Mouse (Mus musculus): ENCODE data around the gene Mks1. TPM values are rescaled to one million over a fixed set of nuclear protein-coding genes. Genes with fewer than 3 reads are reported as not detected.
A peak's percentile ranks its signal among the peaks of the same experiment; 100 is the strongest.

The Mks1 gene
- 13.2 and 16.2 TPM in 2 replicates for polyA plus RNA-seq (2014; fragmentation: Nextera tagmentation; extraction: Ambion mirVana)

GRCm38 (mm10) chr11:87852690-87853596 lies at the start of gene Mks1:
Mks1 (plus strand) TSS chr11:87853215.
- peak; percentile 91 for ATAC-seq (ENCODE audit: low FRiP score)
- Histone ChIP-seq H3K4me2 (replicated peaks; ENCODE audit: low read depth, low read length) (peak within 1 kb of the TSS; percentile 62), H3K9ac (ENCODE audit: low read depth, low read length) (peak within 1 kb of the TSS; percentile 70), H3K9me3 (ENCODE audit: control insufficient read depth, low read length) (no peaks in the 10 kb centered on the region), H3K4me3 (ENCODE audit: low read depth, low read length) (peak within 1 kb of the TSS; percentile 57), H3K27me3 (ENCODE audit: control insufficient read depth, insufficient read depth, low read length) (no peaks in the 10 kb centered on the region), H3K36me3 (ENCODE audit: control insufficient read depth, insufficient read depth, low read length) (no peaks in the 10 kb centered on the region; the same call in 1 of the 2 replicates), H3K4me1 (replicated peaks; ENCODE audit: control insufficient read depth, insufficient read depth, low read length) (no peaks in the 10 kb centered on the region), H3K27ac (ENCODE audit: low read depth, low read length) (peak within 1 kb of the TSS; percentile 39; the same call in 1 of the 2 replicates)
- WGBS = 6% methylated on average over 40 of the region's 40 CpGs
- DNase-seq (ENCODE audit: low spot score) = peak; percentile 98

- H3K9me3 ChIP-seq (ENCODE audit: control insufficient read depth, low read length) = no peaks in the 10 kb centered on the region
- H3K4me2 ChIP-seq (replicated peaks; ENCODE audit: low read depth, low read length) = no peak overlapping the region
- H3K4me1 ChIP-seq (replicated peaks; ENCODE audit: control insufficient read depth, insufficient read depth, low read length) = no peaks in the 10 kb centered on the region
- no peak overlapping the region for H3K27ac ChIP-seq (ENCODE audit: low read depth, low read length)
- no peak for ATAC-seq (ENCODE audit: low FRiP score)
- peak; percentile 31 for DNase-seq (ENCODE audit: low spot score)
- no peaks in the 10 kb centered on the region for H3K27me3 ChIP-seq (ENCODE audit: control insufficient read depth, insufficient read depth, low read length)
- no peak overlapping the region for H3K4me3 ChIP-seq (ENCODE audit: low read depth, low read length)
- 65% methylated on average over 1 of the region's 1 CpGs for WGBS
- H3K9ac ChIP-seq (ENCODE audit: low read depth, low read length) = no peak overlapping the region
- no peaks in the 10 kb centered on the region for H3K36me3 ChIP-seq (ENCODE audit: control insufficient read depth, insufficient read depth, low read length)
These were observed 47.6 kb upstream of the Mks1 start for GRCm38 (mm10) chr11:87805448-87805847.

GRCm38 (mm10) chr11:87807433-87807832 lies 45.6 kb upstream of the Mks1 start:
- no peaks in the 10 kb centered on the region for H3K9me3 ChIP-seq (ENCODE audit: control insufficient read depth, low read length)
- H3K9ac ChIP-seq (ENCODE audit: low read depth, low read length) = no peak overlapping the region
- H3K27ac ChIP-seq (ENCODE audit: low read depth, low read length) = no peak overlapping the region
- H3K27me3 ChIP-seq (ENCODE audit: control insufficient read depth, insufficient read depth, low read length) = no peaks in the 10 kb centered on the region
- no peak overlapping the region for H3K4me2 ChIP-seq (replicated peaks; ENCODE audit: low read depth, low read length)
- no peak overlapping the region for H3K4me3 ChIP-seq (ENCODE audit: low read depth, low read length)
- WGBS = 83% methylated on average over 6 of the region's 6 CpGs
- ATAC-seq (ENCODE audit: low FRiP score) = no peak
- H3K36me3 ChIP-seq (ENCODE audit: control insufficient read depth, insufficient read depth, low read length) = no peaks in the 10 kb centered on the region
- DNase-seq (ENCODE audit: low spot score) = no peak
- peaks cover 2% of the 10 kb centered on the region; the same call in 1 of the 2 replicates for H3K4me1 ChIP-seq (replicated peaks; ENCODE audit: control insufficient read depth, insufficient read depth, low read length)

- no peak overlapping the region for H3K27ac ChIP-seq (ENCODE audit: low read depth, low read length)
- DNase-seq (ENCODE audit: low spot score) (no peak), ATAC-seq (ENCODE audit: low FRiP score) (no peak)
- WGBS = 88% methylated on average over 7 of the region's 7 CpGs
- no peaks in the 10 kb centered on the region for H3K36me3 ChIP-seq (ENCODE audit: control insufficient read depth, insufficient read depth, low read length)
- no peaks in the 10 kb centered on the region for H3K9me3 ChIP-seq (ENCODE audit: control insufficient read depth, low read length)
- H3K4me2 ChIP-seq (replicated peaks; ENCODE audit: low read depth, low read length) = no peak overlapping the region
- H3K4me1 ChIP-seq (replicated peaks; ENCODE audit: control insufficient read depth, insufficient read depth, low read length) = peaks cover 2% of the 10 kb centered on the region; the same call in 1 of the 2 replicates
- no peak overlapping the region for H3K4me3 ChIP-seq (ENCODE audit: low read depth, low read length)
- no peaks in the 10 kb centered on the region for H3K27me3 ChIP-seq (ENCODE audit: control insufficient read depth, insufficient read depth, low read length)
- no peak overlapping the region for H3K9ac ChIP-seq (ENCODE audit: low read depth, low read length)
These were observed 44.8 kb upstream of the Mks1 start for GRCm38 (mm10) chr11:87808236-87808635.

GRCm38 (mm10) chr11:87811396-87811795 lies 41.6 kb upstream of the Mks1 start:
- no peak overlapping the region for H3K4me2 ChIP-seq (replicated peaks; ENCODE audit: low read depth, low read length)
- H3K4me3 ChIP-seq (ENCODE audit: low read depth, low read length) = no peak overlapping the region
- no peak overlapping the region for H3K27ac ChIP-seq (ENCODE audit: low read depth, low read length)
- H3K4me1 ChIP-seq (replicated peaks; ENCODE audit: control insufficient read depth, insufficient read depth, low read length) = peaks cover 2% of the 10 kb centered on the region; the same call in 1 of the 2 replicates
- DNase-seq (ENCODE audit: low spot score) = no peak
- H3K9me3 ChIP-seq (ENCODE audit: control insufficient read depth, low read length) = no peaks in the 10 kb centered on the region
- ATAC-seq (ENCODE audit: low FRiP score) = no peak
- 56% methylated on average over 4 of the region's 4 CpGs for WGBS
- H3K27me3 ChIP-seq (ENCODE audit: control insufficient read depth, insufficient read depth, low read length) = no peaks in the 10 kb centered on the region
- H3K36me3 ChIP-seq (ENCODE audit: control insufficient read depth, insufficient read depth, low read length) = no peaks in the 10 kb centered on the region
- H3K9ac ChIP-seq (ENCODE audit: low read depth, low read length) = no peak overlapping the region

- no peak overlapping the region for H3K4me2 ChIP-seq (replicated peaks; ENCODE audit: low read depth, low read length)
- no peak for ATAC-seq (ENCODE audit: low FRiP score)
- no peaks in the 10 kb centered on the region for H3K9me3 ChIP-seq (ENCODE audit: control insufficient read depth, low read length)
- no peak for DNase-seq (ENCODE audit: low spot score)
- H3K27ac ChIP-seq (ENCODE audit: low read depth, low read length) = no peak overlapping the region
- H3K4me1 ChIP-seq (replicated peaks; ENCODE audit: control insufficient read depth, insufficient read depth, low read length) = peaks cover 2% of the 10 kb centered on the region; the same call in 1 of the 2 replicates
- no peaks in the 10 kb centered on the region for H3K27me3 ChIP-seq (ENCODE audit: control insufficient read depth, insufficient read depth, low read length)
- no peaks in the 10 kb centered on the region for H3K36me3 ChIP-seq (ENCODE audit: control insufficient read depth, insufficient read depth, low read length)
- no peak overlapping the region for H3K9ac ChIP-seq (ENCODE audit: low read depth, low read length)
- H3K4me3 ChIP-seq (ENCODE audit: low read depth, low read length) = no peak overlapping the region
- 73% methylated on average over 8 of the region's 8 CpGs for WGBS
These were observed 38.2 kb upstream of the Mks1 start for GRCm38 (mm10) chr11:87814831-87815230.

GRCm38 (mm10) chr11:87816707-87817442 lies 36.1 kb upstream of the Mks1 start:
- H3K4me1 ChIP-seq (replicated peaks; ENCODE audit: control insufficient read depth, insufficient read depth, low read length) = no peaks in the 10 kb centered on the region
- peak overlapping the region; percentile 75 for H3K4me2 ChIP-seq (replicated peaks; ENCODE audit: low read depth, low read length)
- no peaks in the 10 kb centered on the region for H3K9me3 ChIP-seq (ENCODE audit: control insufficient read depth, low read length)
- 4% methylated on average over 29 of the region's 31 CpGs for WGBS
- peak; percentile 90 for ATAC-seq (ENCODE audit: low FRiP score)
- peak overlapping the region; percentile 31 for H3K4me3 ChIP-seq (ENCODE audit: low read depth, low read length)
- DNase-seq (ENCODE audit: low spot score) = peak; percentile 81
- no peaks in the 10 kb centered on the region for H3K27me3 ChIP-seq (ENCODE audit: control insufficient read depth, insufficient read depth, low read length)
- H3K27ac ChIP-seq (ENCODE audit: low read depth, low read length) = peak overlapping the region; percentile 48
- H3K9ac ChIP-seq (ENCODE audit: low read depth, low read length) = peak overlapping the region; percentile 44; the same call in 1 of the 2 replicates
- H3K36me3 ChIP-seq (ENCODE audit: control insufficient read depth, insufficient read depth, low read length) = no peaks in the 10 kb centered on the region

- DNase-seq (ENCODE audit: low spot score) = no peak
- Histone ChIP-seq H3K27ac (ENCODE audit: low read depth, low read length) (no peak overlapping the region; the same call in 1 of the 2 replicates), H3K9ac (ENCODE audit: low read depth, low read length) (peak overlapping the region; percentile 44; the same call in 1 of the 2 replicates), H3K4me3 (ENCODE audit: low read depth, low read length) (peak overlapping the region; percentile 31), H3K4me1 (replicated peaks; ENCODE audit: control insufficient read depth, insufficient read depth, low read length) (no peaks in the 10 kb centered on the region), H3K4me2 (replicated peaks; ENCODE audit: low read depth, low read length) (peak overlapping the region; percentile 75), H3K27me3 (ENCODE audit: control insufficient read depth, insufficient read depth, low read length) (no peaks in the 10 kb centered on the region), H3K36me3 (ENCODE audit: control insufficient read depth, insufficient read depth, low read length) (no peaks in the 10 kb centered on the region), H3K9me3 (ENCODE audit: control insufficient read depth, low read length) (no peaks in the 10 kb centered on the region)
- ATAC-seq (ENCODE audit: low FRiP score) = peak; percentile 30; the same call in 1 of the 2 replicates
- WGBS = 30% methylated on average over 4 of the region's 4 CpGs
These were observed 35.6 kb upstream of the Mks1 start for GRCm38 (mm10) chr11:87817443-87817773.
